Comparison of ENCODE assay signal across 8 mouse cellular contexts in the genomic region with DNA sequence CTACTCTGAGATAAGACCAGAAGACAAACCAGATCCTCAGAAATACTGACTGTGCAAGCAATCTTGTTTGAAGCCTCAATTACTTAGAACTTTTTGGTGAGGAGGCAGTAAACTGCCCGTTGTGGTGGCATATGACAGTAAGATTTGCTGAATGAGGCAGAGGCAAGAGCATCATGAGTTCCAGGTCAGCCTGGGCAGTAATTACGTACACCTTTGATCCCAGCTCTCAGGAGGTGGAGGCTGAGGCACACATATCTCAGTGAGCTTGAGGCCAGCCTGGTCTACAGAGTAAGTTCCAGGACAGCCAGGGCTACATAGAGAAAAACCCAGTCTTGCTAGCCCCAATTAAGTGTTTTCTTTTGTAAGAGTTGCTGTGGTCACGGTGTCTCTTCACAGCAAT. TPM values are rescaled to one million over a fixed set of nuclear protein-coding genes. Genes with fewer than 3 reads are reported as not detected.
DNase-seq lines count a peak whose midpoint lies in the region; ATAC-seq and TF ChIP-seq lines count a peak whose summit lies in the region.

No protein-coding gene starts in this region.

- 57% methylated on average over 3 of the region's 3 CpGs for WGBS in heart, embryonic 11.5 days (ENCODE audit: insufficient replicate concordance)
- 43% methylated on average over 3 of the region's 3 CpGs for WGBS in forebrain, postnatal 0 days
- WGBS in midbrain, embryonic 12.5 days: 39% methylated on average over 3 of the region's 3 CpGs
- WGBS in kidney, adult 2 months: 72% methylated on average over 3 of the region's 3 CpGs

- TF ChIP-seq CTCF in cortical plate, adult 2 months (IDR thresholded peaks at IDR 0.05; ENCODE audit: extremely low read depth, insufficient read depth, low read length): no peak
- TF ChIP-seq CTCF in forebrain, postnatal 0 days (IDR thresholded peaks at IDR 0.05; ENCODE audit: low read depth): no peak
- TF ChIP-seq CTCF in kidney, adult 2 months (conservative IDR thresholded peaks at IDR 0.05; ENCODE audit: insufficient read depth, insufficient read length, low read depth, low read length): no peak

- H3K27me3 ChIP-seq in heart, embryonic 11.5 days (ENCODE audit: control insufficient read depth, insufficient read depth, low read length): no peaks in the 10 kb centered on the region
- H3K27me3 ChIP-seq in forebrain, postnatal 0 days (ENCODE audit: insufficient read depth, low read length): no peaks in the 10 kb centered on the region
- H3K27me3 ChIP-seq in midbrain, embryonic 12.5 days: no peaks in the 10 kb centered on the region
- H3K27me3 ChIP-seq in kidney, adult 2 months (replicated peaks; ENCODE audit: control insufficient read depth, insufficient read depth, low read length): no peaks in the 10 kb centered on the region

- ATAC-seq in heart, embryonic 11.5 days (replicated peaks; ENCODE audit: insufficient number of reproducible peaks, low FRiP score, low TSS enrichment): no peak
- ATAC-seq in forebrain, postnatal 0 days: no peak
- ATAC-seq in midbrain, embryonic 12.5 days (ENCODE audit: low FRiP score, low read depth): no peak
- no peak for ATAC-seq in granulocyte monocyte progenitor cell, adult 5-6 weeks (replicated peaks; ENCODE audit: poor library complexity, severe bottlenecking)
- ATAC-seq in erythroid progenitor cell, adult 5-6 weeks (replicated peaks; ENCODE audit: low FRiP score, poor library complexity, severe bottlenecking): no peak

- H3K4me3 ChIP-seq in heart, embryonic 11.5 days (ENCODE audit: low read depth, low read length): no peak overlapping the region
- no peak overlapping the region for H3K4me3 ChIP-seq in cortical plate, adult 2 months (ENCODE audit: insufficient read depth, low read length)
- no peak overlapping the region for H3K4me3 ChIP-seq in forebrain, postnatal 0 days (ENCODE audit: low read depth, low read length)
- H3K4me3 ChIP-seq in midbrain, embryonic 12.5 days: no peak overlapping the region
- no peak overlapping the region for H3K4me3 ChIP-seq in kidney, adult 2 months (ENCODE audit: insufficient read depth, low read depth, low read length)

- peak overlapping the region; percentile 46; the same call in 1 of the 2 replicates for H3K9ac ChIP-seq in heart, embryonic 11.5 days (ENCODE audit: low read depth, low read length)
- H3K9ac ChIP-seq in forebrain, postnatal 0 days: 0 out of 2 replicates have a peak overlapping the region, but pooled peaks have one; percentile 25
- H3K9ac ChIP-seq in midbrain, embryonic 12.5 days (replicated peaks): no peak overlapping the region

- no peak for DNase-seq in heart, postnatal 4 days
- DNase-seq in forebrain, postnatal 0 days: no peak
- DNase-seq in kidney, adult 2 months: no peak

- H3K4me2 ChIP-seq in heart, embryonic 11.5 days: no peak overlapping the region
- no peak overlapping the region for H3K4me2 ChIP-seq in forebrain, postnatal 0 days (ENCODE audit: low read depth)
- H3K4me2 ChIP-seq in midbrain, embryonic 12.5 days (replicated peaks): no peak overlapping the region

- no peak for TF ChIP-seq POLR2A in cortical plate, adult 2 months (IDR thresholded peaks at IDR 0.05; ENCODE audit: extremely low read depth, insufficient read depth, low read length)
- TF ChIP-seq POLR2A in kidney, adult 2 months (IDR thresholded peaks at IDR 0.05; ENCODE audit: low read depth, low read length): no peak

- peaks cover 2% of the 10 kb centered on the region; the same call in 1 of the 2 replicates for H3K36me3 ChIP-seq in heart, embryonic 11.5 days (ENCODE audit: control insufficient read depth, insufficient read depth, low read length)
- H3K36me3 ChIP-seq in forebrain, postnatal 0 days (ENCODE audit: insufficient read depth): no peaks in the 10 kb centered on the region
- peaks cover 4% of the 10 kb centered on the region; the same call in 1 of the 2 replicates for H3K36me3 ChIP-seq in midbrain, embryonic 12.5 days
- no peaks in the 10 kb centered on the region; the same call in 1 of the 2 replicates for H3K36me3 ChIP-seq in kidney, adult 2 months (ENCODE audit: control insufficient read depth, insufficient read depth, low read length)

- H3K4me1 ChIP-seq in heart, embryonic 11.5 days (ENCODE audit: control insufficient read depth, insufficient read depth, low read length): peaks cover 24% of the 10 kb centered on the region
- peaks cover 3% of the 10 kb centered on the region for H3K4me1 ChIP-seq in cortical plate, adult 2 months (ENCODE audit: control insufficient read depth, insufficient read depth, low read length)
- H3K4me1 ChIP-seq in forebrain, postnatal 0 days (ENCODE audit: insufficient read depth): no peaks in the 10 kb centered on the region
- H3K4me1 ChIP-seq in midbrain, embryonic 12.5 days: peaks cover 19% of the 10 kb centered on the region
- H3K4me1 ChIP-seq in kidney, adult 2 months (ENCODE audit: control insufficient read depth, insufficient read depth, low read length): no peaks in the 10 kb centered on the region; the same call in 1 of the 2 replicates

- H3K9me3 ChIP-seq in heart, embryonic 11.5 days (replicated peaks; ENCODE audit: control insufficient read depth, low read length): no peaks in the 10 kb centered on the region
- no peaks in the 10 kb centered on the region for H3K9me3 ChIP-seq in forebrain, postnatal 0 days (ENCODE audit: low read length)
- H3K9me3 ChIP-seq in midbrain, embryonic 12.5 days: no peaks in the 10 kb centered on the region

- peak overlapping the region; percentile 77 for H3K27ac ChIP-seq in heart, embryonic 11.5 days (ENCODE audit: low read depth, low read length)
- 0 out of 2 replicates have a peak overlapping the region, but pooled peaks have one; percentile 61 for H3K27ac ChIP-seq in cortical plate, adult 2 months (ENCODE audit: insufficient read depth, low read length)
- peak overlapping the region; percentile 69; the same call in 1 of the 2 replicates for H3K27ac ChIP-seq in forebrain, postnatal 0 days (ENCODE audit: low read depth, low read length)
- H3K27ac ChIP-seq in midbrain, embryonic 12.5 days (replicated peaks): peak overlapping the region; percentile 78
- H3K27ac ChIP-seq in kidney, adult 2 months (ENCODE audit: insufficient read depth, low read depth, low read length): no peak overlapping the region

RNA-seq across cellular contexts. Expression of a gene that starts 48.9 kb away (rescaled TPM):
- polyA plus RNA-seq in heart, embryonic 11.5 days (2014; fragmentation: Nextera tagmentation; extraction: Ambion mirVana): 48.1 and 48.5 TPM in 2 replicates
- 100 to 1,000 TPM; 107 to 115 TPM for total RNA-seq in heart, postnatal 4 days (2021)
- 21.1 and 21.5 TPM in 2 replicates for polyA plus RNA-seq in cortical plate, adult 2 months (2012; rRNA removed)
- total RNA-seq in forebrain, postnatal 0 days (2014; rRNA removed): 52.2 and 54.8 TPM in 2 replicates
- polyA plus RNA-seq in forebrain, postnatal 0 days (2015; fragmentation: Nextera tagmentation; extraction: Ambion mirVana): 12.7 and 15.9 TPM in 2 replicates
- 43.3 and 44.1 TPM in 2 replicates for polyA plus RNA-seq in midbrain, embryonic 12.5 days (2016; fragmentation: Nextera tagmentation; extraction: Ambion mirVana)
- total RNA-seq in granulocyte monocyte progenitor cell, adult 5-6 weeks (2014; fragmentation: Nextera tagmentation): not detected in 2 replicates
- 0.04 and 0.46 TPM in 2 replicates for total RNA-seq in granulocyte monocyte progenitor cell, adult 5-6 weeks (2017)
- 11.0 and 11.4 TPM in 2 replicates for polyA plus RNA-seq in kidney, adult 2 months (2012; rRNA removed)
- 0.84 and 1.4 TPM in 2 replicates for total RNA-seq in erythroid progenitor cell, adult 5-6 weeks (2015; ENCODE audit: low replicate concordance)
- 1.2 TPM in 1 of 2 replicates, not detected in the other for total RNA-seq in erythroid progenitor cell, adult 5-6 weeks (2017; ENCODE audit: low replicate concordance)
